Mouse (Mus musculus) kidney, adult 2 months (tissue): ENCODE data around the gene Fsip1. TPM values are rescaled to one million over a fixed set of nuclear protein-coding genes. Genes with fewer than 3 reads are reported as not detected.

Experiments
- DNase-seq: peaks from one replicate; pipeline ENCODE4 v3.0.0; 2021
- H3K27ac ChIP-seq: fragments of 200-500 bp; 2 replicates; pipeline ENCODE4 v1.5.1; 2012; ENCODE audit warnings: low read depth, low read length, control low read depth, inconsistent platforms; ENCODE audit not compliant: insufficient read depth
- H3K27me3 ChIP-seq: fragments of 200-500 bp; replicated peaks from 2 replicates; pipeline ENCODE4 v1.6.1; 2012; ENCODE audit warnings: mild to moderate bottlenecking, moderate library complexity, low read length, inconsistent platforms; ENCODE audit not compliant: control insufficient read depth, insufficient read depth
- H3K36me3 ChIP-seq: fragments of 200-500 bp; 2 replicates; pipeline ENCODE4 v1.6.1; 2012; ENCODE audit warnings: mild to moderate bottlenecking, moderate library complexity, low read length, inconsistent platforms; ENCODE audit not compliant: control insufficient read depth, insufficient read depth
- H3K4me1 ChIP-seq: fragments of 200-500 bp; 2 replicates; pipeline ENCODE4 v1.6.1; 2011; ENCODE audit warnings: low read length; ENCODE audit not compliant: control insufficient read depth, insufficient read depth
- H3K4me3 ChIP-seq: fragments of 200-500 bp; 2 replicates; pipeline ENCODE4 v1.5.1; 2011; ENCODE audit warnings: mild to moderate bottlenecking, low read depth, low read length, control low read depth; ENCODE audit not compliant: insufficient read depth
- CTCF ChIP-seq: fragments of 200-500 bp; conservative IDR thresholded peaks from 2 replicates; pipeline ENCODE4 v1.5.1; 2011; ENCODE audit warnings: low read depth, mild to moderate bottlenecking, control low read depth, low read length, moderate library complexity, mixed read lengths; ENCODE audit not compliant: insufficient read depth, insufficient read length
- POLR2A ChIP-seq: fragments of 200-500 bp; IDR thresholded peaks from one replicate; pipeline ENCODE4 v1.6.1; 2011; ENCODE audit warnings: low read depth, low read length, control low read depth
- WGBS: fragments of 180-500 bp; shearing (Covaris S2); methylation state at CpG from one replicate; pipeline ENCODE4 v1.1.7; 2018; 5-methylcytosine and 5-hydroxymethylcytosine counted together
- polyA plus RNA-seq: library from polyadenylated mRNA; depleted of rRNA; stranded (reverse); fragments of >200 nt; gene quantifications from 2 replicates; pipeline ENCODE4 v1.2.3, GENCODE M21; 2012

Gene Fsip1
- polyA plus RNA-seq, 1 experiment: 0.14 TPM

- H3K4me3 ChIP-seq: no peak overlapping the region
- DNase-seq: no peak
- H3K27me3 ChIP-seq: no peaks in the 10 kb centered on the region
- WGBS: 71% methylated on average over 7 of the region's 7 CpGs
- H3K27ac ChIP-seq: peak overlapping the region; percentile 6; the same call in 1 of the 2 replicates
- no peaks in the 10 kb centered on the region; the same call in none of the 2 replicates for H3K36me3 ChIP-seq
- H3K4me1 ChIP-seq: peaks cover 4% of the 10 kb centered on the region
- TF ChIP-seq POLR2A: no peak
These were observed 138.3 kb downstream of the Fsip1 start for GRCm38 (mm10) chr2:118118515-118118914.

- no peaks in the 10 kb centered on the region; the same call in none of the 2 replicates for H3K36me3 ChIP-seq
- no peak overlapping the region for H3K4me3 ChIP-seq
- H3K27ac ChIP-seq: peak overlapping the region; percentile 6; the same call in 1 of the 2 replicates
- no peaks in the 10 kb centered on the region for H3K27me3 ChIP-seq
- DNase-seq: no peak
- peaks cover 4% of the 10 kb centered on the region for H3K4me1 ChIP-seq
- 54% methylated on average over 6 of the region's 6 CpGs for WGBS
- TF ChIP-seq POLR2A (no peak), CTCF (no peak)
These were observed 138.7 kb downstream of the Fsip1 start for GRCm38 (mm10) chr2:118118045-118118444.

DNA sequence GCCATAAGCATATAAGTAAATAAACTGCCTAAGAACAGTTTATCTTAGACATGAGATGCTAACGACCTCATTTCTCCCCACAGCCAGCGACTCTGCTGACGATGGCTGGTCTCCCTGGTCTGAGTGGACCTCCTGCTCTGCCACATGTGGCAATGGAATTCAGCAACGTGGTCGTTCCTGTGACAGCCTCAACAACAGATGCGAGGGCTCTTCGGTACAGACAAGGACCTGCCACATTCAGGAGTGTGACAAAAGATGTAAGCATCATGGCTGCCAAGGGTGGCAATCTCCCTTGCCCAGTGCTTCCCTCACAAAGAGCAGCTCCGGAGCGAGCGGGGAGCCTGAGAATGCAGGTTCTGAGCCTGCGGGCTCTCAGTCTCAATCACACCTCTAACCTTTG, 139.4 kb downstream of the Fsip1 start:
- Histone ChIP-seq H3K27me3 (no peaks in the 10 kb centered on the region), H3K4me1 (peaks cover 4% of the 10 kb centered on the region), H3K4me3 (no peak overlapping the region), H3K36me3 (no peaks in the 10 kb centered on the region; the same call in 1 of the 2 replicates), H3K27ac (no peak overlapping the region)
- WGBS: 68% methylated on average over 11 of the region's 11 CpGs
- DNase-seq: no peak
- no peak for TF ChIP-seq CTCF
- no peak for TF ChIP-seq POLR2A

DNA sequence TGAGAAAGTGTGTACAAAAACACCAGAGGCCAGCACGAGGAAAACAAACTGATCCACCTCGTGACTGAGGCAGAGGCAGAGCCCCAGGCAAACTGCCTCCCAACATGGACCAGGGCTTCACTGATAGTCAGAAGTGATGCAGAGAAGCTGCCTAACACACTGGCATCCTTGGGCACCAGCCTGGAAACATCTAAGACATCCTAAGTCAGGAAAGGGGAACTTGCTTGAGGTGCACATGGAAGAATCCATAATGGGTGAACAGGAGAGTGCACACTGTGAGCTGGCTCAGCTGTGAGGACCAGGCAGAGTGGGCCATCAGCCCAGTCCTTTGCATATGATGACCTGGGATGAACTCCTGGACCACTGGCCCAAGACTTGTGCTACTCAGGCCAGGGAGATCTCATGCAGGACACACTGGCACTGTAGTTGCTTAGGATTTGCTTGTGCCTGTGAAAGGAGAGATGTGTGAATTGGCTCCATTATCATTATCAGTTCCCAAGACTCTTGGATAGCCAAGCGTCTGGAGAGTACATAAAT, 139.9 kb downstream of the Fsip1 start:
- H3K27ac ChIP-seq: no peak overlapping the region
- H3K27me3 ChIP-seq: no peaks in the 10 kb centered on the region
- 65% methylated on average over 3 of the region's 3 CpGs for WGBS
- H3K4me3 ChIP-seq: no peak overlapping the region
- H3K4me1 ChIP-seq: peaks cover 4% of the 10 kb centered on the region
- no peak for DNase-seq
- TF ChIP-seq POLR2A: no peak
- no peak for TF ChIP-seq CTCF
- H3K36me3 ChIP-seq: no peaks in the 10 kb centered on the region; the same call in 1 of the 2 replicates

GRCm38 (mm10) chr2:118116180-118116579, 140.6 kb downstream of the Fsip1 start:
- no peak for TF ChIP-seq CTCF
- TF ChIP-seq POLR2A: no peak
- 71% methylated on average over 2 of the region's 2 CpGs for WGBS
- no peaks in the 10 kb centered on the region for H3K27me3 ChIP-seq
- no peak overlapping the region for H3K27ac ChIP-seq
- no peak for DNase-seq
- H3K4me3 ChIP-seq: no peak overlapping the region
- peaks cover 4% of the 10 kb centered on the region for H3K4me1 ChIP-seq
- no peaks in the 10 kb centered on the region; the same call in 1 of the 2 replicates for H3K36me3 ChIP-seq

- 84% methylated on average over 7 of the region's 7 CpGs for WGBS
- no peak overlapping the region for H3K4me3 ChIP-seq
These were observed 141.1 kb downstream of the Fsip1 start for GRCm38 (mm10) chr2:118115647-118116046.

DNA sequence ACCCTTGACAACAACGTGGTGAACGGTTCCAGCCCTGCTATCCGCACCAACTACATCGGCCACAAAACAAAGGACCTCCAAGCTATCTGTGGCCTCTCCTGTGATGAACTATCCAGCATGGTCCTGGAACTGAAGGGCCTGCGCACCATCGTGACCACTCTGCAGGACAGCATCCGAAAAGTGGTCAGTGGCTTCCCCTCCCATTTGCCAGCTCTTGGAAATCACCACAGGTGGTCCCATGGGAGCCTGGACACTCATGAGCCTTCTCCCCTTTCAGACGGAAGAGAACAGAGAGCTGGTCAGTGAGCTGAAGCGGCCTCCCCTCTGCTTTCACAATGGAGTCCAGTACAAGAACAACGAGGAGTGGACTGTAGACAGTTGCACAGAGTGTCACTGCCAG, 142.1 kb downstream of the Fsip1 start:
- H3K4me3 ChIP-seq: peak overlapping the region; percentile 7; the same call in 1 of the 2 replicates
- TF ChIP-seq POLR2A (no peak), CTCF (no peak)
- no peak overlapping the region for H3K27ac ChIP-seq
- H3K27me3 ChIP-seq: no peaks in the 10 kb centered on the region
- 68% methylated on average over 10 of the region's 10 CpGs for WGBS
- H3K36me3 ChIP-seq: no peaks in the 10 kb centered on the region; the same call in 1 of the 2 replicates
- no peak for DNase-seq
- H3K4me1 ChIP-seq: peaks cover 4% of the 10 kb centered on the region

More at GRCm38 (mm10) chr2:118115647-118116046, 141.1 kb downstream of the Fsip1 start:
- no peaks in the 10 kb centered on the region for H3K27me3 ChIP-seq
- no peaks in the 10 kb centered on the region; the same call in 1 of the 2 replicates for H3K36me3 ChIP-seq
- no peak overlapping the region for H3K27ac ChIP-seq
- DNase-seq: no peak
- H3K4me1 ChIP-seq: peaks cover 4% of the 10 kb centered on the region
- no peak for TF ChIP-seq CTCF
- TF ChIP-seq POLR2A: no peak
